Mouse (Mus musculus): ENCODE data around the gene Dip2b.

The Dip2b gene

DNA sequence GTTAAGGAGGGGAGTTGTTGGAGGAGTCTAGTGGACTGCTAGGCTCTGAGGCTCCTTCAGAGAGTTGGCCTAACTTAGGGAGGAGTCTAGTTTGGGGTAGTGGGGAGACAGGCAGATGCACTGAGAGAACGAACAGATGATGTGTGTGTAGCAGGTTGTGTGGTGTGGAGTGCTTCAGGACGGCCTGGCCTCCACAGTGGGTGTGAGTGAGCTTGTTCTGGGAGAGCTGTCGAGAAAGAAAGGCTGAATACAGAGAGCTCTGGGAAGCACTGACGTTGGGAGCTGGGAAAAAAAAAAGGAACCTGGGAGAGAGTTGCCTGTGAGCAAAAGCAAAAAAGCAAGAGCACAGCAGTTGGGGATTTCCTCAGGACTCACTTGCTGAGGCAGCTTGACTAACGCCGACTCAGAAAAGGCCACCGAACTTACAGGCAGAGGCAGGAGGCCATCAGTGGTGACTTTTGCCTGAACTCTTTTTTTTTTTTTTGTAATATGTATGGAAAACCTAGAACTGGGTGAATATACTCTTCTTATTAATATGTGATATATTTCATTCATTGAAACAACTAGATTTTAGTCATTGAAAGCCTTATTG is 11.1 kb downstream of the Dip2b start:
- DNase-seq (ENCODE audit: low read depth in 1 of 2, low spot score in 2 of 2): no peak

DNA sequence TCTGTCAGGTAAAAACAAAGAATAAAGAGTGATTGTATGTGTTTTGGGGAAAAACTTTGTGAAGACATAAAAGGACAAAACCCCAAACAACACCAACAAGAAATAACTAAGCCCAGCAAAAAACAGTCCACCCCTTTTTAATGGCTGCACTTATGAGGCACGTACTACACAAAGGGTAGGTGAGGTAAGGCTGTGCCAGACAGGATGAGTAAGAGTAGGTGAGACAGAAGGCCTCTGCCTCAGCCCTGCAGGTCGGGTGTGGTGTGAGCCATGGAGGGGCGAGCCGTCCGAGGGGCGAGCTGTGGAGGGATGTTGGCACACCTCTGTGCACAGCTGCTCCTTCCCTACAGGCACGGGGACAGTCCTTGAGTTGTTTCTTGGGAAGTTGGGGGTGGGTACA is 12.5 kb downstream of the Dip2b start:
- no peak for DNase-seq (ENCODE audit: low read depth in 1 of 2, low spot score in 2 of 2)

- no peak for DNase-seq (ENCODE audit: low read depth in 1 of 2, low spot score in 2 of 2)
These were observed 14.3 kb downstream of the Dip2b start for GRCm38 (mm10) chr15:100052726-100053125.

- DNase-seq (ENCODE audit: low read depth in 1 of 2, low spot score in 2 of 2): no peak
These were observed 18.0 kb downstream of the Dip2b start for GRCm38 (mm10) chr15:100056397-100056908.

- DNase-seq (ENCODE audit: low read depth in 1 of 2, low spot score in 2 of 2): no peak
These were observed 19.2 kb downstream of the Dip2b start for GRCm38 (mm10) chr15:100057698-100058097.

- no peak for DNase-seq (ENCODE audit: low read depth in 1 of 2, low spot score in 2 of 2)
These were observed 19.7 kb downstream of the Dip2b start for GRCm38 (mm10) chr15:100058143-100058542.

- no peak for DNase-seq (ENCODE audit: low read depth in 1 of 2, low spot score in 2 of 2)
These were observed 20.4 kb downstream of the Dip2b start for GRCm38 (mm10) chr15:100058912-100059311.

DNA sequence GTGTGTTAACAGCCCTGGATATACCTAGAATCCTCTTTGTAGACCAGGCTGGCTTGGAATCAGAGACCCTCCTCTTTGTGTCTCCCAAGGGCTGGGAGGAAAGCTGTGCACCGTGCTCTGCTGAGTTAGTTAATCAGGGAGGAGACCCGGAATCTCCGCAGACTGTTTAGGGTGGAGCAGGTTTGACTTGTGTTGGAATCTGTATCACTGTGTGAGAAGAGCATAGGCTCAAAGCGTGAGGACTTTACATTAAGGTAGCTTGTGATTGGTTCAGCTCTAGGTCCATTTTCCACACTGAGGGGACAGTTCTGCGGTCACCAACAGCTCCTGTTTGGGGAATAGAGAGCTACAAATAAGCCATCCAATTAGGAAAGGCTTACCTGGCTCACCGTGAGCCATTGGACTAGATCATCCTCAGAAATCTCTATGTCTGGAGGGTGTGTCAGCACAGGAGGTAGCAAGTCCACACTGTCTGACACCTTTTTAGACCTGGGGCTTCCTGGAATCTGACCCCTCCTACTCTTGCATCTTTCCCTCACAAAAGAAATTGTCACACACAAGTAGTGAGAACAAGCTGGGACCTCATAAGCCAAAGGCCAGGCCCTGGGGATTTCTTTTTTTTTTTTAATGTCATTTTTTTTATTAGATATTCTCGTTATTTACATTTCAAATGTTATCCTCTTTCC is 21.3 kb downstream of the Dip2b start:
- DNase-seq (ENCODE audit: low read depth in 1 of 2, low spot score in 2 of 2): no peak

GRCm38 (mm10) chr15:100060513-100061140 is 22.2 kb downstream of the Dip2b start:
- DNase-seq (ENCODE audit: low read depth in 1 of 2, low spot score in 2 of 2): no peak

DNA sequence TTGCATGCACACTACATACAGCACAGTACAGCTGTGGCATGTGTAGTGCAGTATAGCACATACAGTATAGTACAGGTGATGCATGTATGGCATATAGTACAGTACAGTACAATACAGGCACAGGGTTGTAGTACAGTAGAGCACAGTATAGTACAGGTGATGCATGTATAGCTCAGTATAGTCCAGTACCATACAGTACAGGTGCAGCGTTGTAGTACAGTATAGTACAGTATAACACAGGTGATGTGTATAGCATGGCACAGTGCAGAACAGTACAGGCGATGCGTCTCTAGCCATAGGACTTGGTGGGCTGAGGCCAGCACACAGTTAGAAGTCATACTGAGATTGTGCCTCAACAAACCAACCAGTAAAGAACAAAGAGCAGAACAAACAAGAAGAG is 22.9 kb downstream of the Dip2b start:
- no peak for DNase-seq (ENCODE audit: low read depth in 1 of 2, low spot score in 2 of 2)

GRCm38 (mm10) chr15:100063229-100063773 is 24.8 kb downstream of the Dip2b start:
- DNase-seq (ENCODE audit: low read depth in 1 of 2, low spot score in 2 of 2): no peak

GRCm38 (mm10) chr15:100066702-100067101 is 28.2 kb downstream of the Dip2b start:
- DNase-seq (ENCODE audit: low read depth in 1 of 2, low spot score in 2 of 2): no peak

GRCm38 (mm10) chr15:100069101-100069500 is 30.6 kb downstream of the Dip2b start:
- no peak for DNase-seq (ENCODE audit: low read depth in 1 of 2, low spot score in 2 of 2)

GRCm38 (mm10) chr15:100070021-100070420 is 31.6 kb downstream of the Dip2b start:
- no peak for DNase-seq (ENCODE audit: low read depth in 1 of 2, low spot score in 2 of 2)

DNA sequence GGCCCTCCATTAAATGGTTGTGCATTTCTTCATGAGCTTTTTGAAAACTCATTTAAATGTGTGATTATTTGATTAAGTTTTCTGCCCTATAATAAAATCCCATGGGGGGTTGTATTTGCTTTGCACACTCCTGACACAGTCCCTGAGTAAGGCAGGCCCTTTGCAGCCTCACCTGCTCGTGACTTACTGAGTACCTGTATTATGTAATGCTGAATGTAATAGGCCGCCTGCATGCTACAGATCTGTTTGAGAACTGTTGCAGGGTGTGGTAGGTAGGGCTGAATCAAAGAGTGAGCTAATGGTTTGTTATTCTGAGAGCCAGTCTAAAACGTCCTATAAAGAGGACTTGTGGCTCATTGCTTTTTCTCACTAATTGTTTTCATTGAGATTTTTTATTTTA is 33.4 kb downstream of the Dip2b start:
- no peak for DNase-seq (ENCODE audit: low read depth in 1 of 2, low spot score in 2 of 2)

- no peak for DNase-seq (ENCODE audit: low read depth in 1 of 2, low spot score in 2 of 2)
These were observed 35.4 kb downstream of the Dip2b start for GRCm38 (mm10) chr15:100073696-100074453.

DNA sequence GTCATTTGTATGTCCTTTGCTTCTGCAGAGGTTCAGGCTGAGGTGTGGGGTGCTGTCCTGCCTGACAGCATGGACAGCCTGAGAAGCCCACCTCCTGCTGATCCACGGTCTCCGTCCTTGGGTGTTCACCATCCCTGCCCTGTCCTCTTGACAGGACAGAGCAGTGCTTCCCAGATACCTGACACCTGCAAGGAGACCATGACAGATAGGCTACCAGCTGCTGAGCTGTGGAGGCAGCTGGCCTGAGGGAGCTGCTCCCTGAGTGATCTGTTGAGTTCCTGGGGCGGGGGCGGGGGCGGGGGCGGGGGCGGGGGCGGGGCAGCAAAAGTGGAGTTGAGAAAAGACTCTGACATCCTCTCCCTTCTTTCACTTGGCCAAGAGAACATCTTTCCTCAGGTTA is 36.3 kb downstream of the Dip2b start:
- no peak for DNase-seq (ENCODE audit: low read depth in 1 of 2, low spot score in 2 of 2)

DNA sequence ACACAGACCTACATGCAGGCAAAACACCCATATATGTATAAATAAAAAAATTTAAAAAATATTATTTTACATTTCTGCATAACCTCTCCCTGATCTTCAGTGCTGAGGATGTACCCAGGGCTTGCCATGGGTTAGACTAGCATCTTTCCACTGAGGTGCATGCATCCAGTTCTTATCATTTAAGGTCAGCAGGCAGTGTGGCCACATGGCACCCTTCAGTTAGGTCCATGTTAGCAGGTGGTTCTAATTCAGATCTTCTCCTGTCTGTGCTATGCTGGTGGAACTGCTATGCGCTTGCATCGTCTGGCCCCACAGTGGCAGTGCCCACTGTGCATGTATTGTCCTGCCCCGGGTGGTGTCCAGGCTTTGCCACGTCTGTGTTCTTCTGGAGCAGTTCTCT is 37.9 kb downstream of the Dip2b start:
- DNase-seq (ENCODE audit: low read depth in 1 of 2, low spot score in 2 of 2): no peak

GRCm38 (mm10) chr15:100080833-100081477 is 42.5 kb downstream of the Dip2b start:
- peak in 1 of 2 experiments; percentile 20 for DNase-seq (ENCODE audit: low read depth in 1 of 2, low spot score in 2 of 2)

- DNase-seq (ENCODE audit: low read depth in 1 of 2, low spot score in 2 of 2): no peak
These were observed 43.1 kb downstream of the Dip2b start for GRCm38 (mm10) chr15:100081478-100081998.

GRCm38 (mm10) chr15:100082052-100082451 is 43.6 kb downstream of the Dip2b start:
- no peak for DNase-seq (ENCODE audit: low read depth in 1 of 2, low spot score in 2 of 2)

All from monocyte, adult 2 months (primary cell).